Mouse (Mus musculus) midbrain, postnatal 0 days (tissue): ENCODE data around the gene Amot. TPM values are rescaled to one million over a fixed set of nuclear protein-coding genes. Genes with fewer than 3 reads are reported as not detected.

ENCODE experiments used
- ATAC-seq: fragments of 200-750 bp; cut with Nextera tagmentation; 2 replicates; pipeline ENCODE4 v1.8.0; 2017; ENCODE audit warnings: moderate number of reproducible peaks, mild to moderate bottlenecking, moderate TSS enrichment, moderate library complexity; ENCODE audit not compliant: low FRiP score
- DNase-seq: peaks from one replicate; pipeline ENCODE4 v3.0.0-alpha.2; 2015; ENCODE audit warnings: low spot score
- H3K27ac ChIP-seq: fragments of 300-500 bp; sonication (generic); 2 replicates; pipeline ENCODE4 v1.5.1; 2014; ENCODE audit warnings: low read depth, mild to moderate bottlenecking, low read length, mixed read lengths
- H3K27me3 ChIP-seq: fragments of 300-500 bp; sonication (generic); 2 replicates; pipeline ENCODE4 v1.6.1; 2014; ENCODE audit warnings: low read length, control low read depth, mixed read lengths; ENCODE audit not compliant: insufficient read depth
- H3K36me3 ChIP-seq: fragments of 300-500 bp; sonication (generic); 2 replicates; pipeline ENCODE4 v1.6.1; 2014; ENCODE audit warnings: low read length, control low read depth, mixed read lengths; ENCODE audit not compliant: insufficient read depth
- H3K4me1 ChIP-seq: fragments of 300-500 bp; sonication (generic); 2 replicates; pipeline ENCODE4 v1.6.1; 2014; ENCODE audit warnings: mild to moderate bottlenecking, control low read depth, antibody characterized with exemption, low read length, mixed read lengths; ENCODE audit not compliant: insufficient read depth
- H3K4me2 ChIP-seq: fragments of 300-500 bp; sonication (generic); 2 replicates; pipeline ENCODE4 v1.6.1; 2014; ENCODE audit warnings: low read depth, mild to moderate bottlenecking, low read length, mixed read lengths; ENCODE audit not compliant: poor library complexity, severe bottlenecking
- H3K4me3 ChIP-seq: fragments of 300-500 bp; sonication (generic); 2 replicates; pipeline ENCODE4 v1.5.1; 2014; ENCODE audit warnings: low read depth, mild to moderate bottlenecking, low read length, moderate library complexity
- H3K9ac ChIP-seq: fragments of 300-500 bp; sonication (generic); replicated peaks from 2 replicates; pipeline ENCODE4 v1.6.1; 2014; ENCODE audit warnings: mild to moderate bottlenecking, low read length, moderate library complexity, mixed read lengths; ENCODE audit not compliant: poor library complexity, severe bottlenecking
- H3K9me3 ChIP-seq: fragments of 300-500 bp; sonication (generic); 2 replicates; pipeline ENCODE4 v1.6.1; 2016; ENCODE audit warnings: low read length, control low read depth
- CTCF ChIP-seq: IDR thresholded peaks from 2 replicates; pipeline ENCODE4 v1.5.1; 2016; ENCODE audit warnings: antibody characterized with exemption, mild to moderate bottlenecking
- WGBS: fragments of 180-500 bp; shearing (Covaris S2); extraction: QIAGEN DNeasy Blood & Tissue Kit; methylation state at CpG from one replicate; pipeline ENCODE4 v1.1.7; 2014; 5-methylcytosine and 5-hydroxymethylcytosine counted together
- polyA plus RNA-seq: library from polyadenylated mRNA; unstranded; fragments of >200 nt; fragmentation: Nextera tagmentation; extraction: Ambion mirVana; gene quantifications from 2 replicates; pipeline ENCODE4 v1.2.1, GENCODE M21; 2015
- total RNA-seq: library from RNA; depleted of rRNA; stranded (reverse); fragments of >200 nt; gene quantifications from 2 replicates; pipeline ENCODE4 v1.2.3, GENCODE M21; 2014

The Amot gene
- total and polyA plus RNA-seq, 2 experiments from 2014 or later: 6.2 to 22.3 TPM

DNA sequence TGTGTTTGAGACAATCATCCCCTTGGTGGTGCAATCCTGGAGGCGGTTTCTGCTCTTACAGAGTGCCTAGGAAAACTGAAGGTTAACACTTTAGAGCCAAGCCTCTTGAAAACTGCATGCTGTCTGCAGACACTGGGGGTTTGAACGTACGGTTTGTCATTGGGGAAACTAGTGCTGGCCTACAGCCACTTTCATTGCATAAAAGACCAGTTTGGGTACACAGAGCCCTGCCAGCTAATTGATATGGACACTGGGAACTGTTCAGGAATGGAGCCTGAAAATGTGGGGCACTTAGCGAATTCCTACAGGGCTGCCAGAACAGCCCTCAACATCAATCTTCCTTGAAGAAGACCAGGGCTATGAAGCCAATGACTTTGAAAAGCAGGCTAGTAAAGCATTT lies 50.2 kb downstream of the Amot start:
- TF ChIP-seq CTCF: no peak
- Histone ChIP-seq H3K4me2 (no peak overlapping the region), H3K36me3 (no peaks in the 10 kb centered on the region), H3K9ac (no peak overlapping the region), H3K4me3 (no peak overlapping the region), H3K9me3 (no peaks in the 10 kb centered on the region), H3K4me1 (no peaks in the 10 kb centered on the region), H3K27me3 (no peaks in the 10 kb centered on the region), H3K27ac (no peak overlapping the region)
- DNase-seq (peak; percentile 58), ATAC-seq (no peak)
- 75% methylated on average over 4 of the region's 4 CpGs for WGBS

DNA sequence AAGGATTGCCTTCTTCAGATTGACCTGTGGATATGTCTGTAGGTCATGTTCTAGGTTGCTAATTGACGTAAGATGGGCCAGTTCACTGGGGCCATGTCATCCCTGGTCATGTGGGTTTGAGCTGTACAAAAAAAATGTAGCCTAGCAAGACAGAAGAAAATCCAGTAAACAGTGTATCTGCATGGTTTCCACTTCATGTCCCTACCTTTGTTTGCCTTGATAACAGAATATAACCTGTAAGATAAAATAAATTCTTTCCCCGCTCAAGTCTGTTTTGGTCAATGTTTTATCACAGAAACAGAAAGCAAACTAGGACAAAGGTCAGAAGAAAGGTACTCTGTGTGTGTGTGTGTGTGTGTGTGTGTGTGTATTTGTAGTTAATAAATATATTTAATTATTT lies 63.5 kb downstream of the Amot start:
- H3K4me1 ChIP-seq: no peaks in the 10 kb centered on the region
- H3K4me2 ChIP-seq: no peak overlapping the region
- 97% methylated on average over 2 of the region's 2 CpGs for WGBS
- no peak for DNase-seq
- TF ChIP-seq CTCF: no peak
- no peaks in the 10 kb centered on the region for H3K27me3 ChIP-seq
- H3K9me3 ChIP-seq: no peaks in the 10 kb centered on the region
- H3K9ac ChIP-seq: no peak overlapping the region
- H3K4me3 ChIP-seq: no peak overlapping the region
- ATAC-seq: no peak
- H3K36me3 ChIP-seq: no peaks in the 10 kb centered on the region
- no peak overlapping the region for H3K27ac ChIP-seq

DNA sequence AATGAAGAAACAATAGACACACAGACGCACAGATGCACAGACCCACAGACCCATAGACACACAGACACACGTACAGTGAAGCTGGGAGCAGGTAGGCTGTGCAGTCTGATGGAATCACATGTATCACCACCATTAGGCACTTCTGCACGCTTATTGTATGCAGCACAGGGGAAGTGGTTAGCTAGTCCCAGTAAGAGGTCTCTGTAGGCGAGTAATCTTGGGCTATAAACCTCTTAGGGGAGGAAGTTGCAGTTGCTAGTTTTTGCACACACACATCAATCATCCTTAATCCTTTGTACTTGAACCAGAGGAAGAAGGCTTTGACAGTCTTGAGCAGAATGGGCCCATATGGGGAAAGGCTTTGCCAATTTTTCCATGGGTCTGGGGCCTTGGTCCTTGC lies 71.3 kb downstream of the Amot start:
- ATAC-seq (no peak), DNase-seq (no peak)
- Histone ChIP-seq H3K36me3 (no peaks in the 10 kb centered on the region), H3K4me2 (no peak overlapping the region), H3K4me3 (no peak overlapping the region), H3K27me3 (no peaks in the 10 kb centered on the region), H3K4me1 (no peaks in the 10 kb centered on the region), H3K27ac (no peak overlapping the region), H3K9ac (no peak overlapping the region), H3K9me3 (no peaks in the 10 kb centered on the region)
- 60% methylated on average over 4 of the region's 4 CpGs for WGBS
- TF ChIP-seq CTCF: no peak

DNA sequence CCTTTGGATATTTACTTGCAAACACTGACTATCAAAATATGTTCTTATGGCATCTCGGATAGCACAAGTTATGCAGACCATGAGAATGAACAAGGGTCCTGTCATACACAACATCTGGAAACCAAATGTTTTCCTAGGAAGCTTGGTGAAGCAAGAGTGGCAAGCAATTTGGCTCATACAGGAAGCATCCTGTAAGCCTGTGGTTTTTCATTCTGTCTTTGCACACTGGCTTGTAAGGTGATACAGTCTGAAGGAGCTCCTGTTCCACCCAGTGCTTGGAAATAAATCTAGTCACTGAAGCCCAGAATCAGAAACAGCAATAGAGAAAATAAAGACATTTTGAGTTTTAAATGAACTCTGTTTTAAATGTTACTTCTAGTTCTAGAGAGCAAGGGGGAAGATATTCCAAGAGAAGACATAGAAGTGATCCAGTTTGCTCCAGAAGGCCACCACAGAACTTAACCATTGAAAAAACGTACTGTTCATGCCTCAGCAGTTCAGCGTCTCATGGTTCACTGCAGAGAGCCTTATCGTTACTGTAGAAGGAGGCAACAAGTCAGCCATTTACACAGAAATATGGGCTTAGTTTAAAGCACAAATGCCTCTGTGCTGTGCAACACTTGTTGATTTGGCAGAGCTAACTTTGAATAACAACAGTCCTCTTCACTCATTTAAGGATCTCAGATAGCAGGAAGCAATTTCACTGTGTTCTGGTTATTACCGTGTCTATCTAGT lies 74.0 kb downstream of the Amot start:
- Histone ChIP-seq H3K27me3 (no peaks in the 10 kb centered on the region), H3K4me2 (no peak overlapping the region), H3K36me3 (no peaks in the 10 kb centered on the region), H3K9me3 (no peaks in the 10 kb centered on the region), H3K4me3 (no peak overlapping the region), H3K4me1 (no peaks in the 10 kb centered on the region), H3K27ac (no peak overlapping the region), H3K9ac (no peak overlapping the region)
- no peak for TF ChIP-seq CTCF
- 81% methylated on average over 5 of the region's 5 CpGs for WGBS
- DNase-seq (no peak), ATAC-seq (no peak)

DNA sequence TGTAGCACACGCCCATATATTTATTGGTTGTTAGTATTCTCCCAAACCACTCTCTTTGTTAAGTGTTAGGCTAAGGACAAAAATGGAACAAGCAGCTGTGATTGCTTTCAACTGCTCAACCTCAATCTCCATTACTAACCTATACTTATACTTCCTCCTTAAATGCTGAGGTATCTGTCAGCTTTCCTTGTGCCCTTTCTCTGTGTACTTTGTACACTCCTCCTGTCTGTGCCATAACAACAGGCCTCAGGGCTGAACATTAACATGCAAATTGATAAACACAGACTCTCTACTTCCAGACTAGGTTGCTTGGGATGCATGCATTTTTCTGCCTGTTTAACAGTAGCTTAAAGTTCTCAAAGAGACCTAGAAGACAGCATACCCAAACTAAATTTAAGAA lies 76.2 kb downstream of the Amot start:
- no peaks in the 10 kb centered on the region for H3K9me3 ChIP-seq
- DNase-seq (no peak), ATAC-seq (no peak)
- no peak overlapping the region for H3K4me3 ChIP-seq
- no peak for TF ChIP-seq CTCF
- no peak overlapping the region for H3K4me2 ChIP-seq
- H3K4me1 ChIP-seq: no peaks in the 10 kb centered on the region
- no peaks in the 10 kb centered on the region for H3K36me3 ChIP-seq
- 72% methylated on average over 1 of the region's 1 CpGs for WGBS
- no peak overlapping the region for H3K27ac ChIP-seq
- no peaks in the 10 kb centered on the region for H3K27me3 ChIP-seq
- no peak overlapping the region for H3K9ac ChIP-seq

DNA sequence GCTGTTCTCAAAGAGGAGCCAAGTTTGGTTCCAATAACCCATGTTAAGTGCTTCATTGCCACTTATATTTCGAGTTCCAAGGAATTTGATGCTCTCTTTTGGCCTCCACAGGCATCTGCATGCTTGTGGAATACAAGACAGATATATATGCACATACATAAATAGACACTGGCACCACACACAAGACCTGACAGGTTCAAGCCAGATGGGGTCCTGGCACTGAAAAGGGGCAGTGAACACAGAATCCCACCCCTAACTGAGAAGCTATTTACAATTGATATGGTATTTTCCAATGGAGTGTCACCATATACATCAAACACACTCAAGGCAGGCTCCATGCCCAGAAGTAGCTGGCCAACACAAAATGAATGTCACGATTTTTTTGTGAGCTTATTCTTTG lies 81.0 kb downstream of the Amot start:
- TF ChIP-seq CTCF: no peak
- Histone ChIP-seq H3K4me2 (no peak overlapping the region), H3K36me3 (no peaks in the 10 kb centered on the region), H3K27ac (no peak overlapping the region), H3K4me3 (no peak overlapping the region), H3K27me3 (no peaks in the 10 kb centered on the region), H3K9me3 (no peaks in the 10 kb centered on the region), H3K9ac (no peak overlapping the region), H3K4me1 (no peaks in the 10 kb centered on the region)
- ATAC-seq: no peak
- DNase-seq: peak; percentile 5
- WGBS: 51% methylated on average over 2 of the region's 2 CpGs
